Mouse (Mus musculus) lung, postnatal 0 days (tissue): ENCODE data around the gene Axl.

ENCODE experiments used
- CTCF ChIP-seq: IDR thresholded peaks from 2 replicates; pipeline ENCODE4 v1.5.1; 2016; ENCODE audit warnings: antibody characterized with exemption, mild to moderate bottlenecking
- EP300 ChIP-seq: IDR thresholded peaks from 2 replicates; pipeline ENCODE4 v1.6.1; 2016; ENCODE audit warnings: antibody characterized with exemption, mild to moderate bottlenecking, control low read depth

DNA sequence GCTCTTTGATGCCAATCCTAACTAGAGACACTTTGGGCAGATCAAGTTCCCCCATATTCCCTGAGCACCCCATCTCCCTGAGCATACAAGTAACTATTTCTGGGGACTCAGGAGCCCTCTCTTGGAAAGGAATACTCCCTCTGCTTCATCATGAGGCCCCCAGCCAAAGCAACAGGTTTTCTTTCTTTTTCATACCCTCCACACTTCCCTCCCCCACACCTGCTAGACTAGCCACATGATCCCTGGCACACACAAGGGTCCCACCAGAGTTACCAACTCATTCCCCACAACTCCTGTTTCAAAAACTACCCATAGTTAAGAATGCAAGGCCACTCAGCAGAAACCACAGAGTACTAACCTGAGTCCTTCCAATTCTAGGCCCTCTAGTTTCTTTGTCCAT lies 35.4 kb downstream of the Axl start:
- TF ChIP-seq EP300: no peak
- no peak for TF ChIP-seq CTCF
